Mouse (Mus musculus): ENCODE measurements around the gene Naa16. TPM values are rescaled to one million over a fixed set of nuclear protein-coding genes. Genes with fewer than 3 reads are reported as not detected.

Naa16 gene
- total and polyA plus RNA-seq, 3 experiments, result 29.6 to 62.5 (median 34.4) TPM

DNA sequence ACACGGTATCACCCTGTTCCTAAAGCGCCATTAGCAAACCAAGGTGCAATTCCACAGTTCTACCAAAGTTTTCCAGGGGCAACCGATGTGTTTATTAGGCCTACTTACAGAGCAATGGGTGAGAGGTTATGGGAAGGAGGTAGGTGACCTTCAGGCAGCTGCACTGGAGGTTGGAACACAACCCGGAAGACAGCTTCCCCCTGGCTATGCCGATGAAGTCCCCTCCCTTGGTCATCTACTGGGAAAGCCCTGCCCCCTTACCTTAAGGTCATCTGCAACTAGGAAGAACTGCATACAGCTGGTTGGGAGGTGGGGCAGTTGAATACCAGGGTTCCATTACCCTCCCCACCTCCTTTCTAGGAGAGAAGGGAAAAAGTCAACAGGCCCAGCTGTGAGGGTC is 105.0 kb downstream of the Naa16 start:
- ATAC-seq (ENCODE audit: extremely low read depth, insufficient number of reproducible peaks, low FRiP score, poor library complexity, severe bottlenecking) (no peak), DNase-seq (ENCODE audit: low spot score) (no peak)
- Histone ChIP-seq H3K4me3 (ENCODE audit: low read depth, low read length) (no peak overlapping the region), H3K9me3 (replicated peaks) (no peaks in the 10 kb centered on the region), H3K36me3 (replicated peaks) (no peaks in the 10 kb centered on the region), H3K27me3 (ENCODE audit: insufficient read depth, low read length) (peaks cover 5% of the 10 kb centered on the region), H3K4me1 (ENCODE audit: insufficient read depth, low read depth, low read length) (no peaks in the 10 kb centered on the region)
- TF ChIP-seq GATA1 (IDR thresholded peaks at IDR 0.05; ENCODE audit: borderline replicate concordance, low read length) (no peak), TAL1 (conservative IDR thresholded peaks at IDR 0.05; ENCODE audit: low read depth, low read length) (no peak), CTCF (IDR thresholded peaks at IDR 0.05; ENCODE audit: low read depth, low read length) (no peak), GATA2 (IDR thresholded peaks at IDR 0.05; ENCODE audit: borderline replicate concordance, low read depth, low read length) (no peak), POLR2AphosphoS5 (IDR thresholded peaks at IDR 0.05; ENCODE audit: insufficient replicate concordance, low read depth, low read length) (no peak)

DNA sequence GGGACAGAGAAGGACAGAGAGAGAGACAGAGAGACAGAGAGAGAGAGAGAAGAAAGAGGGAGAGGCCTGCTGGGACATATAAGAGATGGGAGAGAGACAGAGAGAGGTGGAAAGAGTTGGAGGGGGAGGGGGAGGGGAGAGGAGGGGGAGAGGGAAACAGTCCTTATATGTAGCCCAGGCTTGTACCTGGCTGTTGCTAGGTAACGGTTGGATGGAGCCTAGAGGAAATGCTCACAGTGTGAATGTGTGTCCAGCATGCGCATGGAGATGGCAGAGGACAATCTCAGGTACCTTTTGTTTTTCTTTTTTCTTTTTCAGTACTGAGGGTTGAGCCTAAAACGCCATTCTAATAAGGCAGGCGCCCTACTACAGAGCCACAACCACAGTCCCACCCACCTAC is 106.0 kb downstream of the Naa16 start:
- Histone ChIP-seq H3K4me1 (ENCODE audit: insufficient read depth, low read depth, low read length) (no peaks in the 10 kb centered on the region), H3K36me3 (replicated peaks) (no peaks in the 10 kb centered on the region), H3K4me3 (ENCODE audit: low read depth, low read length) (no peak overlapping the region), H3K9me3 (replicated peaks) (no peaks in the 10 kb centered on the region), H3K27me3 (ENCODE audit: insufficient read depth, low read length) (peaks cover 7% of the 10 kb centered on the region)
- ATAC-seq (ENCODE audit: extremely low read depth, insufficient number of reproducible peaks, low FRiP score, poor library complexity, severe bottlenecking), result no peak
- TF ChIP-seq POLR2AphosphoS5 (IDR thresholded peaks at IDR 0.05; ENCODE audit: insufficient replicate concordance, low read depth, low read length), result no peak
- TF ChIP-seq CTCF (IDR thresholded peaks at IDR 0.05; ENCODE audit: low read depth, low read length), result no peak
- no peak for TF ChIP-seq GATA1 (IDR thresholded peaks at IDR 0.05; ENCODE audit: borderline replicate concordance, low read length)
- TF ChIP-seq GATA2 (IDR thresholded peaks at IDR 0.05; ENCODE audit: borderline replicate concordance, low read depth, low read length), result no peak
- TF ChIP-seq TAL1 (conservative IDR thresholded peaks at IDR 0.05; ENCODE audit: low read depth, low read length), result no peak
- DNase-seq (ENCODE audit: low spot score), result no peak

DNA sequence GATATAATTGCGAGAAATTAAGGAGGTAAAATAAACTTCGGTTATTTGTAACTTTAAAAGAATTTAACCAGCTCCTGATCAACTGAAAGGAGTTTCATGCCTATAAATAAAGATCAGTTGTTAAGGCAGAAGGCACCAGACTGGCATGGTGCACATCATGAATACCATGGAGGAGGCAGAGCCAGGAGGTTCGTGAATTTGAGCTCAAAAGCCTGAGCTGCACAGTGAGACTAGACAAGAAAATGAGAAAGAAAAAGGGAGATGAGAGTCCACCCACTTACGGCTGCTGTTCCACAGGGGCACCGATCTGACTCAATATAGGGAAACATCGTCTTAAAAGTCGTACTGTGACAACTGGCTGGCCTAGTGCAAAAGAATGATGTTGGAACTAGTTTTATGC is 106.6 kb downstream of the Naa16 start:
- TF ChIP-seq TAL1 (conservative IDR thresholded peaks at IDR 0.05; ENCODE audit: low read depth, low read length), result no peak
- TF ChIP-seq POLR2AphosphoS5 (IDR thresholded peaks at IDR 0.05; ENCODE audit: insufficient replicate concordance, low read depth, low read length), result no peak
- TF ChIP-seq GATA1 (IDR thresholded peaks at IDR 0.05; ENCODE audit: borderline replicate concordance, low read length), result no peak
- TF ChIP-seq GATA2 (IDR thresholded peaks at IDR 0.05; ENCODE audit: borderline replicate concordance, low read depth, low read length), result no peak
- TF ChIP-seq CTCF (IDR thresholded peaks at IDR 0.05; ENCODE audit: low read depth, low read length), result no peak
- no peaks in the 10 kb centered on the region for H3K9me3 ChIP-seq (replicated peaks)
- no peak overlapping the region for H3K4me3 ChIP-seq (ENCODE audit: low read depth, low read length)
- DNase-seq (ENCODE audit: low spot score), result no peak
- H3K4me1 ChIP-seq (ENCODE audit: insufficient read depth, low read depth, low read length), result no peaks in the 10 kb centered on the region
- no peak for ATAC-seq (ENCODE audit: extremely low read depth, insufficient number of reproducible peaks, low FRiP score, poor library complexity, severe bottlenecking)
- peaks cover 10% of the 10 kb centered on the region; the same call in 1 of the 2 replicates for H3K27me3 ChIP-seq (ENCODE audit: insufficient read depth, low read length)
- no peaks in the 10 kb centered on the region for H3K36me3 ChIP-seq (replicated peaks)

DNA sequence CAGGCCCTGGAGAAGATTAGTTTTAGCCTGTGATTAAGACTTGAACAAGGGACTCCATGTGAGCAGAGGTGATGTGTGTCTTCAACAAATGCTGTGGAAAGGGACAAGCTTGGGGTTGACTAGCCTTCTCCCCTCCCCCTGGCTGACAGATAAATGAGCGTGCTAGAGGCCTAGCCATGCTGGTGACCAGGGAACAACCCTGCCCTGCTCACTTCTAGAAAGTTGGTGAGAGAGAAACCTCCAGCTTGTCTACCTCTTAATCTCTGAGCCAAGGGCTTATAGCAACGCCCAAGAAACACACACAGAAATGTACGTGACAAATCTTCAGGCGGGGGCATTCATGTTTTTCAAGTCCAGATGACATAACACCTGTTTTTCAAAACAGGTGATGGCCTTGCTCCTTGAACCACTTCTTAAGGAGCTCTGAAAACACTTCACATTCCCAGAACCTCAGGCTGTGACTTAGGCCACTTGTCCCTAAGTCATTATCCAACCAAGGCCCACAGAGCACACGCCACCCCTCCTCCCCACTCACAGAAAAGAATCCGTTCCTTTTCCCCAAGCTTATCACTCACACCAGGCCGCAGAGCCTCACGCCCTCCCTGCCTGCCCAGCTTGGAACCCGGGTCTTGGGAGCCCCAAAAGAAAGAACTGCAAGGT is 108.6 kb downstream of the Naa16 start:
- DNase-seq (ENCODE audit: low spot score) (no peak), ATAC-seq (ENCODE audit: extremely low read depth, insufficient number of reproducible peaks, low FRiP score, poor library complexity, severe bottlenecking) (no peak)
- no peak overlapping the region for H3K4me3 ChIP-seq (ENCODE audit: low read depth, low read length)
- H3K9me3 ChIP-seq (replicated peaks), result no peaks in the 10 kb centered on the region
- TF ChIP-seq TAL1 (conservative IDR thresholded peaks at IDR 0.05; ENCODE audit: low read depth, low read length) (no peak), GATA2 (IDR thresholded peaks at IDR 0.05; ENCODE audit: borderline replicate concordance, low read depth, low read length) (no peak), GATA1 (IDR thresholded peaks at IDR 0.05; ENCODE audit: borderline replicate concordance, low read length) (no peak), CTCF (IDR thresholded peaks at IDR 0.05; ENCODE audit: low read depth, low read length) (no peak), POLR2AphosphoS5 (IDR thresholded peaks at IDR 0.05; ENCODE audit: insufficient replicate concordance, low read depth, low read length) (no peak)
- no peaks in the 10 kb centered on the region for H3K36me3 ChIP-seq (replicated peaks)
- peaks cover 10% of the 10 kb centered on the region; the same call in 1 of the 2 replicates for H3K27me3 ChIP-seq (ENCODE audit: insufficient read depth, low read length)
- H3K4me1 ChIP-seq (ENCODE audit: insufficient read depth, low read depth, low read length), result no peaks in the 10 kb centered on the region

DNA sequence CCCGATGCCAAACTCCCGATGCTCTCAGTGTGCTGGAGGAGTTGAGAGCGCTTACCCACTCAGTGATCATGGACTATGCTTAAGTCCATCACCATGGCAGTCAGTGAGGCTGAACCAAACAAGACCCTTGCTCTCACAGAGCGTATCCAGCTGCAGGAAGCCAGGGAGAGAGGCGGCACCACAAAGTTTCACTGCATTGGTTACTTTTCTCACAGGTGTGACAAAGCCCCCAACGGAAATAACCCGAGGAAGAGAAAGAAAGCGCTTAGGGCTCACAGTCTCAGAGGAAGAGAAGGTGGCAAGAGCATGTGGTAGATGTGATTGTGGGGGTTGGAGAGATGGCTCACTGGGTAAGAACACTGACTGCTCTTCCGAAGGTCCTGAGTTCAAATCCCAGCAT is 110.1 kb downstream of the Naa16 start:
- ATAC-seq (ENCODE audit: extremely low read depth, insufficient number of reproducible peaks, low FRiP score, poor library complexity, severe bottlenecking) (no peak), DNase-seq (ENCODE audit: low spot score) (no peak)
- H3K27me3 ChIP-seq (ENCODE audit: insufficient read depth, low read length), result peaks cover 7% of the 10 kb centered on the region; the same call in 1 of the 2 replicates
- H3K36me3 ChIP-seq (replicated peaks), result no peaks in the 10 kb centered on the region
- no peaks in the 10 kb centered on the region for H3K9me3 ChIP-seq (replicated peaks)
- peaks cover 4% of the 10 kb centered on the region; the same call in 1 of the 2 replicates for H3K4me1 ChIP-seq (ENCODE audit: insufficient read depth, low read depth, low read length)
- TF ChIP-seq GATA2 (IDR thresholded peaks at IDR 0.05; ENCODE audit: borderline replicate concordance, low read depth, low read length) (no peak), GATA1 (IDR thresholded peaks at IDR 0.05; ENCODE audit: borderline replicate concordance, low read length) (no peak), TAL1 (conservative IDR thresholded peaks at IDR 0.05; ENCODE audit: low read depth, low read length) (no peak), POLR2AphosphoS5 (IDR thresholded peaks at IDR 0.05; ENCODE audit: insufficient replicate concordance, low read depth, low read length) (no peak), CTCF (IDR thresholded peaks at IDR 0.05; ENCODE audit: low read depth, low read length) (no peak)
- H3K4me3 ChIP-seq (ENCODE audit: low read depth, low read length), result no peak overlapping the region

DNA sequence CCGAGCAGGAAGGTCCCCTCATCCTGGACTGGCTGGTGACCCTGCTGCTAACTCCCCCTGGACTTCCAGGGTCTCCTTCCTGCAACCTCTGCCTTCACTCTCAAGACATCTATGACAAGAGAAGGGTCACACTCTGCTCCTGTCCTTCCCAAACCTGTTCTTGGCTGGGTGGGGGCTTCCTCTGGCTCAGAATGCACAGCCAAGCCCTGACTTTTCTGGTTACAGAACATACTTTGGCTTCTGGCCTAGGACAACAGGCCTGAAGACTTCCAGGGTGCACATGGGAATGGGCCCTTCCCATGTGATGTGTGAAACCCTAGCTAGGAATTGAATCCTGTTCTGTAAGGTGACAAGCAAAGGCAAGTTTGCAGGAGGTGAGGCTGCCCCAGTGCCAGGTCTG is 111.1 kb downstream of the Naa16 start:
- Histone ChIP-seq H3K4me3 (ENCODE audit: low read depth, low read length) (no peak overlapping the region), H3K27me3 (ENCODE audit: insufficient read depth, low read length) (peaks cover 7% of the 10 kb centered on the region; the same call in 1 of the 2 replicates), H3K4me1 (ENCODE audit: insufficient read depth, low read depth, low read length) (peaks cover 4% of the 10 kb centered on the region; the same call in 1 of the 2 replicates), H3K36me3 (replicated peaks) (no peaks in the 10 kb centered on the region), H3K9me3 (replicated peaks) (no peaks in the 10 kb centered on the region)
- ATAC-seq (ENCODE audit: extremely low read depth, insufficient number of reproducible peaks, low FRiP score, poor library complexity, severe bottlenecking), result no peak
- no peak for TF ChIP-seq TAL1 (conservative IDR thresholded peaks at IDR 0.05; ENCODE audit: low read depth, low read length)
- no peak for TF ChIP-seq GATA2 (IDR thresholded peaks at IDR 0.05; ENCODE audit: borderline replicate concordance, low read depth, low read length)
- TF ChIP-seq GATA1 (IDR thresholded peaks at IDR 0.05; ENCODE audit: borderline replicate concordance, low read length), result no peak
- DNase-seq (ENCODE audit: low spot score), result no peak
